Mouse (Mus musculus) cerebellum, postnatal 25 days (tissue): ENCODE measurements around the gene Thy1.

ENCODE experiments used
- DNase-seq, 2 experiments: peaks; one replicate each; pipeline ENCODE4 v3.0.0; 2021; ENCODE audit warnings: mixed read lengths in 2 of 2

The Thy1 gene

DNA sequence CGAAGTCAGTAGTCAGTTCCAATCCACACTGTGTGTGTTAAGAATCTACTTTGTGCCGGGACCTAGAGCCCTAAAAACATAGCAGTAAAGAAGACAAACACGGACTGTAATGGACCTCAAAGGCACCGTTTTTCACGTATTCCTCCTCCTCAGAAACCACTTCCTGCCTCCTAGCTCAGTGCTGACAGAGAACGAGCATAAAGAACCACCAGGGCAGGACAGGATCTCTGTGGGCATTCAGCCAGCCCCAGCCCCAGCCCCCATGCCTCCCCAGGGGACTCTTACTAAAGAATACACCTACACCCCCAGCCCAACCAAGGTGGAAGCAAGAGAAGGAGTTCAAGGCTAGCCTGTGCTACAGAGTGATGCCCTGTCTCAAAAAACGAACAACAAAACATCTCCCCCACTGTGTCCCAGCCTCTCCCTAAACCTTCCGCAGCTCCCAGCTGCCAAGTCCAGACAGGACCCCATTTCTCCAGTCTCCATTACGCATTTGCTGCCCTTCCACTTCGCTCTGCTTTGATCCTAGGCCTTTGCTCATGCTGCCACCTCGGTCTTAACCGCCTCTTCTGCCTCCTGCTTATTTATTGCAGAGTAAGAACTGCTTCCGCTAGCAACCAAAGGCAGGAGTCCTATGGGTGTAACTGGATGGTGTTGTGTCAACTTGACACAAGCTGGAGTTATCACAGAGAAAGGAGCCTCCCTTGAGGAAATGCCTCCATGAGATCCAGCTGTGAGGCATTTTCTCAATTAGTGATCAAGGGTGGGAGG lies 9.0 kb upstream of the Thy1 start:
- no peak for DNase-seq

DNA sequence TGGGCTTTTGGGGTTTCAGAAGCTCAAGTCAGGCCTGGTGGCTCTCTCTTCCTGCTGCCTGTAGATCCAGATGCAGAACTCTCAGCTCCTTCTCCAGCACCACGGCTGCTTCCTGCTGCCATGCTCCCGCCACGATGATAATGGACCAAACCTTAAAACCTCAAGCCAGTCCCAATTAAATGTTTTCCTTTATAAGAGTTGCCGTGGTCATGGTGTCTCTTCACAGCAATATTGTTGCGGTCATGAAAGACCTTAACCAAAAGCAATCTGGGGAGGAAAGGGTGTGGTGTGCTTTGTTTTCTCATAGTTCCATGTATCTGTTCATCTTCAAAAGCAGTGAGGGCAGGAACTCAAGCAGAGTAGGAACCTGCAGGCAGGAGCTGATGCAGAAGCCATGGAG lies 6.1 kb upstream of the Thy1 start:
- no peak for DNase-seq

DNA sequence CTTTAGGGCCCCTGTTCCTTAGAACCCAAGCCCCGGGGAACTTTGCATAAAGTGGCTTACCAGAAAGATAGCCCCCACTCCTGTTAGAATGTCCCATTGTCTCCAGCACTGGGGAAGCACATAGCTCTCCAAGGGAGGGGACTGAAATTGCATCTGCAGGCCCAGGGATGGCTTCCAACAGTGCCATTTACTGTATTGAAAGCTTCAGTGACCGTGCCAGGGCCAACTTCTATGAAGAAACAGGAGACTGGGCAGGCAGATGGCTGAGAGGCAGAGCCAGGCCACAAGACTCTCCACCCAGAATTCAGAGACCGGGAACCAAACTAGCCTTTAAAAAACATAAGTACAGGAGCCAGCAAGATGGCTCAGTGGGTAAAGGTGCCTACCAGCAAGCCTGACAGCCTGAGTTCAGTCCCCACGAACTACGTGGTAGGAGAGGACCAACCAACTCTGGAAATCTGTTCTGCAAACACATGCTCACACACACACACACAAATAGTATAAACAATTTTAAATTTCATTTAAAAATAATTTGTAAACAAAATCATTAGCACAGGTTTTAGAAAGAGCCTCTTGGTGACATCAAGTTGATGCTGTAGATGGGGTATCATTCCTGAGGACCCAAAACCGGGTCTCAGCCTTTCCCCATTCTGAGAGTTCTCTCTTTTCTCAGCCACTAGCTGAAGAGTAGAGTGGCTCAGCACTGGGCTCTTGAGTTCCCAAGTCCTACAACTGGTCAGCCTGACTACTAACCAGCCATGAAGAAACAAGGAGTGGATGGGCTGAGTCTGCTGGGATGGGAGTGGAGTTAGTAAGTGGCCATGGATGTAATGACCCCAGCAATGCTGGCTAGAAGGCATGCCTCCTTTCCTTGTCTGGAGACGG lies 1.4 kb upstream of the Thy1 start:
- no peak for DNase-seq

DNA sequence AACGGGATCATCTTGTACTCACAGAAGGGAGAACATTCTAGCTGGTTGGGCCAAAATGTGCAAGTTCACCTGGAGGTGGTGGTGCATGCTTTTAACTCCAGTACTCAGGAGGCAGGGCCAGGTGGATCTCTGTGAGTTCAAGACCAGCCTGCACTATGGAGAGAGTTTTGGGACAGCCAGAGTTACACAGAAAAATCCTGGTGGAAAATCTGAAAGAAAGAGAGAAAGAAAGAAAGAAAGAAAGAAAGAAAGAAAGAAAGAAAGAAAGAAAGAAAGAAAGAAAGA lies 846 bp upstream of the Thy1 start:
- DNase-seq: no peak

DNA sequence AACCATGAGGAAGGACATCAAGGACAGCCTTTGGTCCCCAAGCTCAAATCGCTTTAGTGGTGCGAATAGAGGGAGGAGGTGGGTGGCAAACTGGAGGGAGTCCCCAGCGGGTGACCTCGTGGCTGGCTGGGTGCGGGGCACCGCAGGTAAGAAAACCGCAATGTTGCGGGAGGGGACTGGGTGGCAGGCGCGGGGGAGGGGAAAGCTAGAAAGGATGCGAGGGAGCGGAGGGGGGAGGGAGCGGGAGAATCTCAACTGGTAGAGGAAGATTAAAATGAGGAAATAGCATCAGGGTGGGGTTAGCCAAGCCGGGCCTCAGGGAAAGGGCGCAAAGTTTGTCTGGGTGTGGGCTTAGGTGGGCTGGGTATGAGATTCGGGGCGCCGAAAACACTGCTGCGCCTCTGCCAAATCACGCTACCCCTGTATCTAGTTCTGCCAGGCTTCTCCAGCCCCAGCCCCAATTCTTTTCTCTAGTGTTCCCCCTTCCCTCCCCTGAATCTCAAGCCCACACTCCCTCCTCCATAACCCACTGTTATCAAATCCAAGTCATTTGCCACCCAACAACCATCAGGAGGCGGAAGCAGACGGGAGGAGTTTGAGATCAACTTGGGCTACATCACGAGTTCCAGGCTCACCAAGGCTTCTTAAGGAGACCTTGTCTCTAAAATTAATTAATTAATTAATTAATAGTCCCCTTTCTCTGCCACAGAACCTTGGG lies 683 bp downstream of the Thy1 start:
- peak; percentile 38 to 60 for DNase-seq

DNA sequence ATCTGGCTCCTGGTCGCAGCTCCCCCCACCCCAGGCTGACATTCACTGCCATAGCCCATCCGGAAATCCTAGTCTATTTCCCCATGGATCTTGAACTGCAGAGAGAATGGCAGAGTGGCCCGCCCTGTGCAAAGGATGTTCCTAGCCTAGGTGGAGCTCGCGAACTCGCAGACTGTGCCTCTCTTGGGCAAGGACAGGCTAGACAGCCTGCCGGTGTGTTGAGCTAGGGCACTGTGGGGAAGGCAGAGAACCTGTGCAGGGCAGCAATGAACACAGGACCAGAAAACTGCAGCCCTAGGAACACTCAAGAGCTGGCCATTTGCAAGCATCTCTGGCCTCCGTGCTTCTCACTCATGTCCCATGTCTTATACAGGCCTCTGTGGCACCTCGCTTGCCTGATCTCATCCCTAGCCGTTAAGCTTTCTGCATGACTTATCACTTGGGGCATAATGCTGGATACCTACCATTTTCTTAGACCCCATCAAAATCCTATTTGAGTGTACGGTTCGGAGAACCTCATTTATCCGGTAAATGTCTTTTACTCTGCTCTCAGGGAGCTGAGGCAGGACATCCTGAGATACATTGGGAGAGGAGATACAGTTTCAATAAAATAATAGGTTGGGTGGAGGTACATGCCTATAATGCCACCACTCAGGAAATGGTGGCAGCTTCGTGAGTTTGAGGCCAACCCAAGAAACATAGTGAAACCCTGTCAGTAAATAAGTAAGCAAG lies 1.4 kb downstream of the Thy1 start:
- peak; percentile 54 to 70 for DNase-seq

DNA sequence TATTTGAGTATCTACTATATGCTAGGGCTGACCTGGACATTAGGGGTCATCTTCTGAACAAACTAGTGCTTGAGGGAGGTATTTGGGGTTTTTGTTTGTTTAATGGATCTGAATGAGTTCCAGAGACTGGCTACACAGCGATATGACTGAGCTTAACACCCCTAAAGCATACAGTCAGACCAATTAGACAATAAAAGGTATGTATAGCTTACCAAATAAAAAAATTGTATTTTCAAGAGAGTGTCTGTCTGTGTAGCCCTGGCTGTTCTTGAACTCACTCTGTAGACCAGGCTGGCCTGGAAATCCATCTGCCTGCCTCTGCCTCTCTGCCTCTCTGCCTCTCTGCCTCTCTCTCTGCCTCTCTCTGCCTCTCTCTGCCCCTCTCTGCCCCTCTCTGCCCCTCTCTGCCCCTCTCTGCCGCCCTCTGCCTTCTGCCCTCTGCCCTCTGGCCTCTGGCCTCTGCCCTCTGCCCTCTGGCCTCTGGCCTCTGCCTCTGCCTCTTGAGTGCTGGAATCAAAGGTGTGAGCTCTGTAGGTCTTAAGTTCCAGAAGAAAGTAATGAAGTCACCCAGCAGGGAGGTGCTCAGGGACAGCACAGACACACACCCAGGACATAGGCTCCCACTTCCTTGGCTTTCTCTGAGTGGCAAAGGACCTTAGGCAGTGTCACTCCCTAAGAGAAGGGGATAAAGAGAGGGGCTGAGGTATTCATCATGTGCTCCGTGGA lies 2.1 kb downstream of the Thy1 start:
- DNase-seq: no peak

DNA sequence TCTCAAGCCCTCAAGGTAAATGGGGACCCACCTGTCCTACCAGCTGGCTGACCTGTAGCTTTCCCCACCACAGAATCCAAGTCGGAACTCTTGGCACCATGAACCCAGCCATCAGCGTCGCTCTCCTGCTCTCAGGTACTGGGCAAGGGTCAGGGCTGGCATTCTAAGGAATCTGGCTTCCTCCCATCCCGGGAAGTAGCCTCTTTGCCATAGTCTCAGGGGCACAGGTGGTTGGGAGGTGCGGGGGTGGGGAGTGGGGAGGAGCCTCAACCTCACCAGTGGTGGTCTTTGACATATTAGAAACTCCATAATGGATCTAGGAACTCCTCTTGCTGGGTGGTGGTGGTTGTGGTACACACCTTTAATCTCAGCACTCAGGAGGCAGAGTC lies 2.7 kb downstream of the Thy1 start:
- DNase-seq: no peak

DNA sequence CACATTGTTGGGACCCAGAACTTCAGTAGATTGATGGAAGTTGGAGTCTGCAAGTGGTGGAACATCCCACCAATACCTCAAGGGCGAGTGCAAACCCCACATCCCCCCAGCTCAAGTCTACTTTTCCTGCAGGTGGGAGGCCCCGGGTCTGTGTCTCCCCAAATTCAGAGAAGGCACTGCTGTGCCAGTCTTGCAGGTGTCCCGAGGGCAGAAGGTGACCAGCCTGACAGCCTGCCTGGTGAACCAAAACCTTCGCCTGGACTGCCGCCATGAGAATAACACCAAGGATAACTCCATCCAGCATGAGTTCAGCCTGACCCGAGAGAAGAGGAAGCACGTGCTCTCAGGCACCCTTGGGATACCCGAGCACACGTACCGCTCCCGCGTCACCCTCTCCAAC lies 3.2 kb downstream of the Thy1 start:
- no peak for DNase-seq

DNA sequence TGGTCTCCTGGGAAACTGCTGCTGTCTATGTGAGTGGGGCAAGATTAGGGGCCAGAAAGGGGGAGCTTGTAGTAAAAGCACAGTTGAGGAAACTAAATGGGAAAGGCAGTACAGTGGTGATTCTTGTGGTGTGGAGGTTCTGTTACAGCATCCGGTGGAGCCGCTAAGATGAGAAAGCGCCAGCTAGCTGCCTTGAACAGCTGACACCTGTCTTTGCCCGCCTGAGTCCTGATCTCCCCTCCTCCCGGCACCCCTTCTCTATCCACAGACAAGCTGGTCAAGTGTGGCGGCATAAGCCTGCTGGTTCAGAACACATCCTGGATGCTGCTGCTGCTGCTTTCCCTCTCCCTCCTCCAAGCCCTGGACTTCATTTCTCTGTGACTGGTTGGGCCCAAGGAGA lies 3.9 kb downstream of the Thy1 start:
- DNase-seq: no peak

DNA sequence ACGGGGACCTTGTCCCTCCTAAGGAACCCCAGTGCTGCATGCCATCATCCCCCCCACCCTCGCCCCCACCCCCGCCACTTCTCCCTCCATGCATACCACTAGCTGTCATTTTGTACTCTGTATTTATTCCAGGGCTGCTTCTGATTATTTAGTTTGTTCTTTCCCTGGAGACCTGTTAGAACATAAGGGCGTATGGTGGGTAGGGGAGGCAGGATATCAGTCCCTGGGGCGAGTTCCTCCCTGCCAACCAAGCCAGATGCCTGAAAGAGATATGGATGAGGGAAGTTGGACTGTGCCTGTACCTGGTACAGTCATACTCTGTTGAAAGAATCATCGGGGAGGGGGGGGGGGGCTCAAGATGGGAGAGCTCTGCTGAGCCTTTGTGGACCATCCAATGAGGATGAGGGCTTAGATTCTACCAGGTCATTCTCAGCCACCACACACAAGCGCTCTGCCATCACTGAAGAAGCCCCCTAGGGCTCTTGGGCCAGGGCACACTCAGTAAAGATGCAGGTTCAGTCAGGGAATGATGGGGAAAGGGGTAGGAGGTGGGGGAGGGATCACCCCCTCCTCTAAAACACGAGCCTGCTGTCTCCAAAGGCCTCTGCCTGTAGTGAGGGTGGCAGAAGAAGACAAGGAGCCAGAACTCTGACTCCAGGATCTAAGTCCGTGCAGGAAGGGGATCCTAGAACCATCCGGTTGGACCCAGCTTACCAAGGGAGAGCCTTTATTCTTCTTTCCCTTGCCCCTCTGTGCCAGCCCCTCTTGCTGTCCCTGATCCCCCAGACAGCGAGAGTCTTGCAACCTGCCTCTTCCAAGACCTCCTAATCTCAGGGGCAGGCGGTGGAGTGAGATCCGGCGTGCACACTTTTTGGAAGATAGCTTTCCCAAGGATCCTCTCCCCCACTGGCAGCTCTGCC lies 4.6 kb downstream of the Thy1 start:
- DNase-seq: no peak

DNA sequence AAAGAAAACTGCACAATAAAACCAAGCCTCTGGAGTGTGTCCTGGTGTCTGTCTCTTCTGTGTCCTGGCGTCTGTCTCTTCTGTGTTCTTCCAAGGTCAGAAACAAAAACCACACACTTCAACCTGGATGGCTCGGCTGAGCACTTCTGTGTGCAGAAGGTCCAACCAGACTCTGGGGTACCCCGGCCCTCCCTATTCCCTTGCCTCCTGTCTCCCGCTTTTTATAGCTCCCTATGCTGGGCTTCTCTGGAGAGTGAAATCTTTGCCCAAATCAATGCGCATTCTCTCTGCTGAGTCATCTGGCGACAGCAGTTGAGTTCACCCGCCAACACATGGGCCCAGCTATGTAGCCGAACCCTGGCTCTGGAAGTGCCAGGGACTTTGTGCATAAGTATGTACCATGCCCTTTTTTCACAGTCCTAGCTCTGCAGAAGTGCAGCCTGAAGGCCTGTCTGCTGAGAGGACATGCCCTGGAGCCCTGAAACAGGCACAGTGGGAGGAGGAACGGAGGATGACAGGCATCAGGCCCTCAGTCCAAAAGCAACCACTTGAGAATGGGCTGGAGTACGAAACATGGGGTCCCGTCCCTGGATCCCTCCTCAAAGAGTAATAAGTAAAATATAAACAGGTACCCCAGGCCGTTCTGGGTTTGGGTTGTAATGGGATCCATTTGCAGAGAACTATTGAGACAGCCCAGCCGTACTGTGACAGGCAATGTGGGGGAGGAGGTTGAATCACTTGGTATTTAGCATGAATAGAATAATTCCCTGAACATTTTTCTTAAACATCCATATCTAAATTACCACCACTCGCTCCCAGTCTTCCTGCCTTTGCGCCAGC lies 5.6 kb downstream of the Thy1 start:
- no peak for DNase-seq

DNA sequence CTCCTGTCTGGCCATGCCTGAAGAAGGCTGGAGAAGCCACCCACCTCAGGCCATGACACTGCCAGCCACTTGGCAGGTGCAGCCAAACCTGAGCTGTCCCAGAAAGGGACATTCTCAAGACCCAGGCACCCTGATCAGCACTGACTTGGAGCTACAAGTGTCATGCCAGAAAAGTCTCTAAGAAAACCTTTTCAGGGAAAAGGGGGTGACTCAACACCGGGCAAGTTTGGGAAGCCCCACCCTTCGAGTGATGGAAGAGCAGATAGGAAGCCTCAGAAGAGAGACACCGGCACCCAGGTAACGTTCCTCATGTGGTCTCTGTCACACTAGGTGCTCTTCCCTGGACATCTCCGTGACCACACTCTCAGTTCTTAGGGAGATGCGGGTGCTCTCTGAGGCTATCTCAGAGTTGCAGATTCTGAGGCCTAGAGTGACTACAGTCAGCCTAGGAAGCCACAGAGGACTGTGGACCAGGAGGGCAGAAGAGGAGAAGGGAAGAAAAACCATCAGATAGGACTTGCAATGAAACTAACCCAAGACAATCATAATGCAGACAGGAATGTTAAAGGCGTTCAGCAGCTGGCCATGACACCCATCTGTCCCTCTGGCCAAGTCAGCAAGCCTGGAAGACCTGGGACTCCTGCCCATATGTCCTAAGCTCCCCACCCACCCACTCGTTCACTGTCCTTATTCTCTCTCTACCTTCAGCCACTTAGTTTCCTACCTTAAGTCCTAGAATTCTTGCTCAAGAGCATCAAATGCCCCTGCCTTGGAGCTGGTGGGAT lies 6.4 kb downstream of the Thy1 start:
- no peak for DNase-seq

DNA sequence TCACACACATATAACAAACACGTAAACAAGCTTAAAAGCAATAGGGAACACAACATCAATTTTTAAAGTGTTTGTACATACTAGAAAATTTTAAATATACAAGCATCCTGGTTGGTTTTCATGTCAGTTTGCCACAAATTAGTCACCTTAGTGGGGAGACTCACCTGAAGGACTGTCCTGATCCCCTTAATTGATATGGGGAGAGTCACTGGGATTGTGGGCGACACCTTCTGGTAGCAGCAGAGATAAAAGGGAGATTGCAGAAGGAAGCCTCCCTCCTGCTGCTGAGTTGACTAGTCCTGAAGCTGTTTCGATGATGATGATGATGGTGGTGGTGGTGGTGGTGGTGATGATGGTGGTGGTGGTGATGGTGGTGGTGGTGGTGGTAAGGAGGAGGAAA lies 9.7 kb downstream of the Thy1 start:
- no peak for DNase-seq

DNA sequence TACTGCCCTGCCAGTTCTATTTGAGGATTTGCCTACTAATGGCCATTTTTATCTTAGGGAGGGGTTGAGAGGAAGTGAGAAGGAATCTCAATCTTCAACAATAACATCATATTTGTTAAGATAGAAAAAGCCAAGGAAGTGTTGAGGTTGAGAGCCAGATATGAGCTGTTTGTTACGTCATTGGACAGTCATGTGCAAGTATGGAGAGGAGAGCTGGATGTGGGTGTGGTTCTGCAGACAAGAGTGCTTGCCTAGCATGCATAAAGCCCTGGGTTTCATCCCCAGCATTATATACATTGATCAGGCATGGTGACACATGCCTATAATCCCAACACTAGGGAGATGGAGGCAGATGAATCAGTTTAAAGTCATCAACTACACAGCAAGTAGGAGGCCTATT lies 10.8 kb downstream of the Thy1 start:
- no peak for DNase-seq

DNA sequence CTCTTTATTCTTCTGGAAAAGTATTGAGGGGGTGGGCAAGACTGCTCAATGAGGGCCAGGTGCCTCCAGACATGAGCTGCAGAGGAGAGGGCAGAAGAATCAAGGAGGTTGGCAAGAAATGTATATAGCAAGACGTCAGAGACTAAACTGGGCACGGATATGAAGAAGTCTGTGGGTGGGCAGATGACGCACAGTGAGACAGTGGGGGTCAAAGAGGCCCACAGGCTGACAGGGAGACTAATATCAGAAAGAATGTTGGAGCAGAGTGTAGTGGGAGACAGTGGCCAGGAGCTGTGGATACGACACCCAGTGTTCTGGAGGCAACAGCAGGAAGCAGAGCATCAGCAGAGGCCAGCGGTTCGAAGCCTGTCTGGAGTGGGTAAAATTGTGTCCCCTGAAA lies 15.4 kb downstream of the Thy1 start:
- DNase-seq: no peak

DNA sequence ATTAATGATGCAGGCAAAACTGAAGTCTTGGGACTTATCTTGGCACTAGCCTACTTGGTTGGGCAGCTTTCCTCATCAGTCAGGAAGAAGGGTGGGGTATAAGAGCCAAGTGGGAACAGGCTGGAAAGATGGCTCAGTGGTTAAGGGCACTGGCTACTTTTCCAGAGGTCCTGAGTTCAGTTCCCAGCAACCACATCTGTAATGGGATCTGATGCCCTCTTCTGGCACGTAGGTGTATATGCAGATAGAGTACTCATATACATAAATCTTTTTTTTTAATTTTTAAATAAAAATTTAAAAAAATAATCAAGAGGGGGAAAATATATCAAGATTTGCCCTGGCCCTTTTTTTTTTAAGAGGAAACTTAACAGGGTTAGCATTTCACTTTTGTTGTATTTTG lies 22.0 kb downstream of the Thy1 start:
- no peak for DNase-seq

DNA sequence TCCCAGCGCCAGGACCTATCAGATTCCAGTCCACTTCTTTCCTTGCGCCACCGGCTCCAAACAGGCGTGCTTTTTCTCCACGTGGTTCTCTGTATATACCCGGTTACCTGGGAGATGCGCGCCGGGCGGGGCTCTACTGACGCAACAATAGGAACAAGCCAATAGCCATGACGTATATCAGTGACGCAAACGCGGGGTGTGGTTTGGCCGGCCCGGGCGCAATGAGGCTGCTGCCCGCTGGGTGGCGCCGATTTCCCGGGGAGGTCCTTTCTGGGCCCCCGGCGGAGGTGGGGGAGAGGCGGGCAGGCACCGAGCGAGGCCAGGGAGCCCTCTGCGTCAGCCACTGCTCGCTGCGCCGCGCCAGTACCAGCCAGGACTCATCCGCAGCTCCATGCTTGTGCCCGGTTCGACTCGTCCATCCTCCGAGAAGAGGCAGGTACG lies 23.6 kb downstream of the Thy1 start, which contains the start of gene Usp2:
Gene Usp2, plus strand, starts transcription at position 237 of the 441 bp plus-strand sequence.
- DNase-seq: peak; percentile 100

DNA sequence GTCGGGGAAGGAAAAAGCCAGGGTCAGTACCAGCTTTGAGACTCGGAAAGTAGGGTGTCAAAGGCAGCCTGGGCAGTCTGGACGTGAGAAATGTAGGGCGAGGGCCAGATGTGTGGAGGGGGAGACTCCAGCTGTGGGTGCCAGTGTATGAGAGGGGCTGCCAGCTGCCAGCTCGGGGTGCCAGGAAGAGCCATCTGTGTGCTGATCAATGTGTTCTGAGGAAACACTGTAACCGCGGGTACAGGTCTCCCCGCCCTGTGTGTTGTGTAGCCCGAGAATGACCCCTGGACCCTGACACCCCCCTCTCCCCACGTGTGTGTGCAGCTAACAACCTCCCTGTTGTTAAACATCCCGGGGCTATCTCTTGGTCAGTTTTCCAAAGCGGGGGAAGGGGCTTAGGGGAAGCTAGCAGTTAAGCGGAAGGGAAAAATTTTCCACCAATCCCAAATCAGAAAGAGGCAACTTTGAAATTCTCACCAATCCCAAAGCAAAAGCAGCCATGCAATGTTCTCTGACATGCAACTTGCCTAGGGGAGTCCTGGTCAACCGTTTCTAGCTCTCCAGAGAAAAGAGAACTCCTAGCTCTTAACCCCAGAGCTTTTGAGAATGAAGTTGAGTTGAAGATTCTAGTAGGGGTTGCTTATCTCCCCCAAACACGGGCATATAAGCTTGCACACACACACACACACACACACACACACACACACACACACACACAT lies 24.2 kb downstream of the Thy1 start:
- DNase-seq: no peak
